ENCODE assay signal across 12 mouse cellular contexts in the genomic region with DNA sequence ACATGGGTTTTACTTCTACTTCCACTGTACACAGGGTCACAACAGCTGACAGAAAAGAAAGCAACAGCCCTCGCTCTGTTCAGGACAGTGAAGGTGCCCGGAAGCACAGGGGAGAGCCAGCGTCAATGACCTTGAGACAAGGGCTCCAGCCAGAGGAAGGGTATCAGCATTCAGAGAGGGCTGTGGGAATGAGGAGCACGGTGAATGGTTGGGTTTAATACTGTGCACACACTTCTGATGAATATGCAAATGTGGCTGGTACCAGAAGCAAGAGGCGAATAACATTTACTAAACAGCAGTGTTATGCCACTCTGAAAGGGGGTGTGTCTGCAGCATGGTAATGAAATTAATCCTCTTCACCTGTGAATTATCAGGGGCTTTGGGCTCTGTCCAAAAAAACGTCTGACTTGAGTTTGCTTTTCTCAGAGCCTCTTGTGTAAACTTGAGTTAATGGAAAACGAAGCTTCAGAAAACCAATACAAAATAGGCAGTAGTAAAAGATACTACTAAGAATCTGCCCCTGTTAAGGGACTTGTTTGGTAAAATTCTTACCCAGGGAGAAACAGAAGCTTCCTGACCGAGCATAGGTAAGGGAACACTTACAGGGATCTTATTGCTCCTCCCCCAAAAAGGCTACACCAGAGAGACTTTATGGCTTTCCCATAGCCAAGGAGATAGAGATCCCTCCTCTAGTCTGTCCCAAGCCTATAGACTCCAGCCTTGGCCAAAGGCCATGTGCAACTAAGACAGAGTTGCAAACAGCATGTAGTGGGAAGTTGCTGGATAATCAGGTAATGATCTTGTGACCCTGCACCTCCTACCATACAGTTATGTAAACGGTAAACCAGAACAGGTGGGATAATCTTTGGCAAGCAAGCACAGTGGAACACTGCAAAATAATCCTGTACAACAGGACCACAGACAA.
DNase-seq lines count a peak whose midpoint lies in the region; ATAC-seq lines count a peak whose summit lies in the region.
"Had no signal": no experiment of that assay in that cellular context is flagged by ENCODE, and none has a peak within 500 bp of the region (broad histone marks: within the 10 kb centered on the region; RNA-seq: fewer than 3 reads in every experiment).

No protein-coding gene starts in this region.

- H3K4me1 ChIP-seq in heart, embryonic 15.5 days (replicated peaks) = 0 out of 2 replicates have a peak, but pooled peaks cover 5% of the 10 kb centered on the region
- peaks cover 19% of the 10 kb centered on the region for H3K4me1 ChIP-seq in midbrain, embryonic 12.5 days
- H3K4me1 ChIP-seq in midbrain, embryonic 10.5 days = peaks cover 37% of the 10 kb centered on the region
- no peaks in the 10 kb centered on the region for H3K4me1 ChIP-seq in liver, embryonic 15.5 days (replicated peaks)

- WGBS in heart, embryonic 15.5 days = 53% methylated on average over 9 of the region's 9 CpGs
- WGBS in midbrain, embryonic 12.5 days = 54% methylated on average over 9 of the region's 9 CpGs
- WGBS in midbrain, embryonic 10.5 days = 79% methylated on average over 9 of the region's 9 CpGs
- 42% methylated on average over 9 of the region's 9 CpGs for WGBS in liver, embryonic 15.5 days (ENCODE audit: insufficient replicate concordance)

- no peak overlapping the region for H3K9ac ChIP-seq in heart, embryonic 15.5 days
- no peak overlapping the region for H3K9ac ChIP-seq in midbrain, embryonic 12.5 days (replicated peaks)
- no peak overlapping the region for H3K9ac ChIP-seq in liver, embryonic 15.5 days
- H3K9ac ChIP-seq: limb, embryonic 12.5 days had no signal

- H3K9me3 ChIP-seq in heart, embryonic 15.5 days (replicated peaks) = no peaks in the 10 kb centered on the region
- no peaks in the 10 kb centered on the region for H3K9me3 ChIP-seq in midbrain, embryonic 12.5 days
- no peaks in the 10 kb centered on the region; the same call in 1 of the 2 replicates for H3K9me3 ChIP-seq in midbrain, embryonic 10.5 days (replicated peaks)
- 0 out of 2 replicates have a peak, but pooled peaks cover 4% of the 10 kb centered on the region for H3K9me3 ChIP-seq in liver, embryonic 15.5 days (replicated peaks)
- H3K9me3 ChIP-seq: limb, embryonic 12.5 days had no signal

- no peaks in the 10 kb centered on the region for H3K36me3 ChIP-seq in heart, embryonic 15.5 days
- H3K36me3 ChIP-seq in midbrain, embryonic 12.5 days = no peaks in the 10 kb centered on the region
- no peaks in the 10 kb centered on the region for H3K36me3 ChIP-seq in midbrain, embryonic 10.5 days
- no peaks in the 10 kb centered on the region for H3K36me3 ChIP-seq in liver, embryonic 15.5 days (replicated peaks)
- H3K36me3 ChIP-seq: limb, embryonic 12.5 days had no signal

- no peak overlapping the region for H3K4me3 ChIP-seq in heart, embryonic 15.5 days
- no peak overlapping the region for H3K4me3 ChIP-seq in midbrain, embryonic 12.5 days
- no peak overlapping the region for H3K4me3 ChIP-seq in midbrain, embryonic 10.5 days
- no peak overlapping the region for H3K4me3 ChIP-seq in liver, embryonic 15.5 days (replicated peaks)
- H3K4me3 ChIP-seq: limb, embryonic 12.5 days had no signal

- 0 out of 2 replicates have a peak overlapping the region, but pooled peaks have one; percentile 8 for H3K27ac ChIP-seq in heart, embryonic 15.5 days
- H3K27ac ChIP-seq in midbrain, embryonic 12.5 days (replicated peaks) = no peak overlapping the region; the same call in 1 of the 2 replicates
- no peak overlapping the region; the same call in 1 of the 2 replicates for H3K27ac ChIP-seq in midbrain, embryonic 10.5 days (replicated peaks)
- peak overlapping the region; percentile 62 for H3K27ac ChIP-seq in liver, embryonic 15.5 days (replicated peaks)
- H3K27ac ChIP-seq: limb, embryonic 12.5 days had no signal

- peak; percentile 53 for ATAC-seq in heart, embryonic 15.5 days (replicated peaks; ENCODE audit: insufficient number of reproducible peaks, insufficient read depth, low FRiP score, low read depth)
- ATAC-seq in midbrain, embryonic 12.5 days (ENCODE audit: low FRiP score, low read depth) = peak; percentile 48; the same call in 1 of the 2 replicates
- ATAC-seq in liver, embryonic 15.5 days (ENCODE audit: insufficient read depth) = peak; percentile 42
- no peak for ATAC-seq in cerebellum, adult (ENCODE audit: insufficient number of reproducible peaks, low FRiP score, low TSS enrichment)
- ATAC-seq: Patski had no signal

- intact Hi-C loops in heart, postnatal 36 days (cut with DNase I) = no loop called here
- intact Hi-C loops in left cerebral cortex, postnatal 14 days (cut with DNase I) = no loop called here

- H3K27me3 ChIP-seq in heart, embryonic 15.5 days = no peaks in the 10 kb centered on the region
- H3K27me3 ChIP-seq in midbrain, embryonic 12.5 days = peaks cover 9% of the 10 kb centered on the region; the same call in 1 of the 2 replicates
- no peaks in the 10 kb centered on the region; the same call in 1 of the 2 replicates for H3K27me3 ChIP-seq in midbrain, embryonic 10.5 days (ENCODE audit: low read depth, poor library complexity, severe bottlenecking)
- no peaks in the 10 kb centered on the region for H3K27me3 ChIP-seq in liver, embryonic 15.5 days
- H3K27me3 ChIP-seq: limb, embryonic 12.5 days; Patski had no signal

- H3K4me2 ChIP-seq in heart, embryonic 15.5 days = no peak overlapping the region
- H3K4me2 ChIP-seq in midbrain, embryonic 12.5 days (replicated peaks) = no peak overlapping the region
- H3K4me2 ChIP-seq in liver, embryonic 15.5 days = peak overlapping the region; percentile 15
- H3K4me2 ChIP-seq: limb, embryonic 12.5 days had no signal

- DNase-seq in heart, postnatal 36 days = no peak
- DNase-seq in midbrain, embryonic 10.5 days (ENCODE audit: low spot score) = no peak
- no peak for DNase-seq in left cerebral cortex, postnatal 14 days (ENCODE audit: low spot score in 2 of 2)
- DNase-seq: adrenal gland, postnatal 36 days; cerebellum, adult 18-20 months; gastrocnemius, postnatal 36 days had no signal

Comparison
In these comparisons a context has a peak if more than half of its experiments do, and no peak if none do; other contexts are left out.
1. H3K27ac ChIP-seq: peak in heart, embryonic 15.5 days (single experiment) and liver, embryonic 15.5 days (single experiment); none in midbrain, embryonic 12.5 days (single experiment) and midbrain, embryonic 10.5 days (single experiment).